ENCODE assay signal across 20 mouse cellular contexts in genomic region chr2:83797902-83798497, GRCm38 (mm10). TPM values are rescaled to one million over a fixed set of nuclear protein-coding genes. Genes with fewer than 3 reads are reported as not detected.
"Had no signal": no experiment of that assay in that cellular context is flagged by ENCODE, and none has a peak within 500 bp of the region (broad histone marks: within the 10 kb centered on the region; RNA-seq: fewer than 3 reads in every experiment).

No protein-coding gene starts in this region.

- H3K4me1 ChIP-seq: kidney, embryonic 15.5 days; limb, embryonic 12.5 days; limb, embryonic 15.5 days; neural tube, embryonic 12.5 days; neural tube, embryonic 15.5 days had no signal

- H3K9me3 ChIP-seq: kidney, embryonic 15.5 days; limb, embryonic 12.5 days; limb, embryonic 15.5 days; neural tube, embryonic 12.5 days; neural tube, embryonic 15.5 days had no signal

- H3K27ac ChIP-seq: kidney, embryonic 15.5 days; limb, embryonic 12.5 days; limb, embryonic 15.5 days; liver, embryonic 14.5 days; macrophage; neural tube, embryonic 12.5 days; neural tube, embryonic 15.5 days; stomach, postnatal 0 days had no signal

- ATAC-seq: liver, postnatal 0 days; lung, postnatal 0 days had no signal

- H3K27me3 ChIP-seq: kidney, embryonic 15.5 days; limb, embryonic 12.5 days; limb, embryonic 15.5 days; neural tube, embryonic 12.5 days; neural tube, embryonic 15.5 days had no signal

- H3K4me3 ChIP-seq: kidney, embryonic 15.5 days; limb, embryonic 12.5 days; limb, embryonic 15.5 days; neural tube, embryonic 12.5 days; neural tube, embryonic 15.5 days had no signal

- DNase-seq: kidney, adult 8-10 months; kidney, postnatal 10 days; kidney, postnatal 36 days; left cerebral cortex, postnatal 4 days; liver, postnatal 0 days; lung, embryonic 14.5 days; right cerebral cortex, adult 18-20 months; right cerebral cortex, postnatal 14 days; right cerebral cortex, postnatal 4 days; thymus, postnatal 25 days had no signal

- H3K9ac ChIP-seq: kidney, embryonic 15.5 days; limb, embryonic 12.5 days; limb, embryonic 15.5 days; liver, embryonic 14.5 days; liver, postnatal 0 days; lung, embryonic 14.5 days; neural tube, embryonic 12.5 days; neural tube, embryonic 15.5 days had no signal

- H3K4me2 ChIP-seq: kidney, embryonic 15.5 days; limb, embryonic 12.5 days; limb, embryonic 15.5 days; liver, embryonic 11.5 days; lung, embryonic 14.5 days; neural tube, embryonic 12.5 days; neural tube, embryonic 15.5 days had no signal

RNA-seq across cellular contexts. Expression of gene Fam171b, which starts 14.4 kb away (rescaled TPM):
- polyA plus RNA-seq: macrophage had no signal
